Mouse (Mus musculus): ENCODE data around the gene Cyp4f15. TPM values are rescaled to one million over a fixed set of nuclear protein-coding genes. Genes with fewer than 3 reads are reported as not detected.
A peak's percentile ranks its signal among the peaks of the same experiment; 100 is the strongest.

Cyp4f15 gene
- polyA plus RNA-seq (2015; fragmentation: Nextera tagmentation; extraction: Ambion mirVana), result 0.16 TPM in 1 of 2 replicates, not detected in the other

DNA sequence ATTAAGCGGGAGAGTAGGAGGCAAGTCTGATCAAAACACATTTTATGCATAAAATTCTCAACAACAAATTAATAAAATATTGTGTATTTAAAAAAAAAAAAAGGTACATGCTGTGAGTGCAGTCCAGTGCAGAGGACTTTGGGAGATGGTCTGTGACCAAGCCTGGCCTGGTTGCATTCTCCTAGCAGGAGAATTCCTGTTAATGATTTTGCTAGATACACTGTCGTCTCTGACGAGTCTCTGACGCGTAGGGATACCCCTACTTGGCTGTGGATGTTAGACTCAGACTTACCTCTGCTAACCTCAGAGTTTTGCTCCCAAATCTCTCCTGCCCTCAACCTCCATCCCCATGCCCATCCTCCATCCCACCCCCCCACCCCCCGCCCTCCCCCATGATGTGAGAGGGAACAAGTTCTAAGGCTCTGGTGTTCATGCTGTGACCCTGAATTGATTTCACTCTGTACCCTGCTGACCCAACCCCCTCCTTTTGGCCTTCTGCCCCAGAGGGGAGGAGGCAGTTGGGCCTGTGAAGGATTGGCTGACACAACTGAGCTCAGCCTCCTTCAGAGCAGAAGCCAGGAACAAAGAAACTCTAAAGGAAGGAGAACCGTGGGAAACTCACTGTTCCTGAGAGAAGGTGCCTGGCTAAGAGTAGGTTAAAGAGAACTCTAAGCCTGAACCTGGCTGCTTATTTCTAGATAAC, at the start of gene Cyp4f15:
TSS of gene Cyp4f15 (plus strand) at position 580 of the 703 bp plus-strand sequence.
- Histone ChIP-seq H3K27ac (no peak within 1 kb of the TSS), H3K27me3 (no peaks in the 10 kb centered on the region), H3K9ac (no peak within 1 kb of the TSS), H3K4me3 (replicated peaks) (no peak within 1 kb of the TSS), H3K4me2 (no peak within 1 kb of the TSS), H3K9me3 (replicated peaks) (no peaks in the 10 kb centered on the region), H3K36me3 (no peaks in the 10 kb centered on the region), H3K4me1 (no peaks in the 10 kb centered on the region)
- WGBS, result 37% methylated on average over 7 of the region's 7 CpGs
- ATAC-seq (replicated peaks; ENCODE audit: low FRiP score), result no peak

DNA sequence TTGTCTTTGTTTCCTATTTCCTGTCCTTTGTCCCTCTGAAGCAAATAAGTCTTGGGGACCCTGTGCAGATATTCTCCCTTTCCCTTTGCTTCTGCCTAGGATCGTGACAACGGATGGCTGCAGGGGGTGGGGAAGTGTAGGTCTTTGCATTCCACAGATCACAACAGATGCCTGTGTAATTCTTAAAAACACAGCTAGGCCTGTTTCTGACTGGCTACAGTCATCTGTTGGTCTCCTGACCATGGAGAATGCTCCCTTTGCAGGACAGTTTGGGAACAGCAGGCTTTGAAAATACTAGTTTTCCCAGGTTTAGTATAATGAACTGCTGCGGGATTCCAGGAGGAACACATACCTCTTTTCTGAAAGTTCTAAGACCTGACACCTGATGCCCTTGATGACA, 49.1 kb upstream of the Cyp4f15 start:
- no peak for ATAC-seq (replicated peaks; ENCODE audit: low FRiP score)
- H3K4me3 ChIP-seq (replicated peaks), result no peak overlapping the region
- H3K27me3 ChIP-seq, result no peaks in the 10 kb centered on the region
- H3K4me2 ChIP-seq, result no peak overlapping the region
- no peak overlapping the region for H3K27ac ChIP-seq
- 56% methylated on average over 3 of the region's 3 CpGs for WGBS
- 0 out of 2 replicates have a peak, but pooled peaks cover 5% of the 10 kb centered on the region for H3K4me1 ChIP-seq
- no peaks in the 10 kb centered on the region for H3K9me3 ChIP-seq (replicated peaks)
- no peaks in the 10 kb centered on the region for H3K36me3 ChIP-seq
- H3K9ac ChIP-seq, result no peak overlapping the region

DNA sequence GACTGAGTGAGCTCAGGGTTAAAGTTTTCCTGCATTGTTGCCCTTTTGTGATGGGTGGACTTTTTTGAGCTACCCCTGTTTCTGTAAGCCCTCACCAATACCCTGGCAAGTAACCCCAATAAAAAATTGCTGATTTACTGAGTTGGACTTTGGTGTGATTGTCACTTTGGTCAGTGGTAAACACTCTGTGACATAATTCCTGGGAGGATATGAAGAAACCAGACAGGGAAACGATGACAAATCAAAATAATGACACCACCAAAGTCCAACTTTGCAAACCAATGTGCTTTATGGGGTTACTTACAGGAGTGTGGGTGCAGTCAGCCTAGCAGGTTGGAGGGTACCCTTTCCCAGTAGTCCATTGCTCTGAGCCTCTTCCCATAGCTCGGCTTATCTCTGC, 48.3 kb upstream of the Cyp4f15 start:
- Histone ChIP-seq H3K4me2 (no peak overlapping the region), H3K9me3 (replicated peaks) (no peaks in the 10 kb centered on the region), H3K4me3 (replicated peaks) (no peak overlapping the region), H3K27me3 (no peaks in the 10 kb centered on the region), H3K4me1 (0 out of 2 replicates have a peak, but pooled peaks cover 5% of the 10 kb centered on the region), H3K9ac (no peak overlapping the region), H3K36me3 (no peaks in the 10 kb centered on the region), H3K27ac (no peak overlapping the region)
- ATAC-seq (replicated peaks; ENCODE audit: low FRiP score), result no peak
- WGBS, result 77% methylated on average over 2 of the region's 2 CpGs

DNA sequence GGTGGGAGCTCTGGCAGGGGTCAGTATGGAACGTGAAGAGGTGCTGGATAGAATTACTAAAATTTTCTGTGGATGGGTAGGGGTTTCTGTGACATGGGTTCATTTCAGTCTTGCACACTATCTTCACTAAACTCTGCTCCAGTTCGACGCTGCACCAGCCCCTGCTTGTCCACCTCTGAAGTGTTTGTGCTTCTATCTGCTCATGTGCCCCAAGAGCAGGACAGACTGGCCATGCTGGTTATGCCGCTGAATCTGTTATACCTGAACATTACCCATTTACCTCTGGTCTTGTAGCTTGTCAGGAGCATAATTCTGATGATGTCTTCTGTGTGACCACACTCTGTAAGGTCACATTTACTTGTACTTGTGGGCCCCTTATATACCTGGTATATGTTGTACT, 38.8 kb upstream of the Cyp4f15 start:
- WGBS, result 89% methylated on average over 4 of the region's 4 CpGs
- Histone ChIP-seq H3K27ac (no peak overlapping the region), H3K4me2 (no peak overlapping the region), H3K9me3 (replicated peaks) (no peaks in the 10 kb centered on the region), H3K36me3 (no peaks in the 10 kb centered on the region), H3K27me3 (no peaks in the 10 kb centered on the region), H3K4me3 (replicated peaks) (no peak overlapping the region), H3K9ac (no peak overlapping the region), H3K4me1 (no peaks in the 10 kb centered on the region)
- no peak for ATAC-seq (replicated peaks; ENCODE audit: low FRiP score)

DNA sequence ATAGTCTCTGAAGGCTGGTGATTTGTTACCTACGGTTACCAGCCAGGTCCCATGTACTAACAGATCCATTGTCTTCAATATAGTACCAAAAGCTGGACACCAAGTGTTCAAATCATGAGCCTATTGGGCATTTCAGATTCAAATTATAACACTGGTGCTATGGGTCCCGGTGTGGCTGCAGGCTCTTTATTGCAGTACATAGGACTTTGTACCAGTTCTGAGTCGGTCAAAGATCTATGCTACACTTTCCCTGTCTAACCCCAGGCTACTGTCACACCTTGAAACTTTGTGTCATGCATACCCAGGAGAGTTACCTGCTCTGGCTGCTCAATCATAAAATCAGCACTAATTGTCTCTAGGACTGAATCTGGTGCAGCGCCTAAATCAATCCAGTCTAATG, 31.6 kb upstream of the Cyp4f15 start:
- Histone ChIP-seq H3K27ac (no peak overlapping the region), H3K4me1 (no peaks in the 10 kb centered on the region), H3K27me3 (no peaks in the 10 kb centered on the region), H3K36me3 (no peaks in the 10 kb centered on the region), H3K9ac (no peak overlapping the region), H3K4me2 (no peak overlapping the region), H3K4me3 (replicated peaks) (no peak overlapping the region), H3K9me3 (replicated peaks) (no peaks in the 10 kb centered on the region)
- 92% methylated on average over 4 of the region's 4 CpGs for WGBS
- ATAC-seq (replicated peaks; ENCODE audit: low FRiP score), result no peak

DNA sequence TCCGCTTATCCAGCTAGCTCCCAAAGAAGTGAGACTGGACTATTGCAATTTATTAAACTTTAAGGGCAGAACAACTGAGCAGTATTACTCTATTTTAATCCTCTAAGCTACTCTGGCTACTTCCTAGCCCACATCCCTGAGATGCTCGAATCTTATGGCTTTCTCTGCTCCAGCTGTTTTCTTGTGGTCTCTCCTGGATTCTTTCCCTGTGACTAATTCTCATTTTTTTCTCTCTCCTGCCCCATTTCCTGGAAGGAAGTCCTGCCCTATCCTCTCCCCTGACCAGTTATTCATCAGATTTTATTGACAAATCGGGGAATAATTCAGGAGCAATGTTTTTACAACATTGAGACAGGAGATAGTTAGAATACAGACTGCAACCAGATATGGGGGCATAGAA, 28.4 kb upstream of the Cyp4f15 start:
- H3K36me3 ChIP-seq, result no peaks in the 10 kb centered on the region
- no peak overlapping the region for H3K4me2 ChIP-seq
- H3K27me3 ChIP-seq, result no peaks in the 10 kb centered on the region
- no peak for ATAC-seq (replicated peaks; ENCODE audit: low FRiP score)
- H3K27ac ChIP-seq, result no peak overlapping the region
- H3K4me3 ChIP-seq (replicated peaks), result no peak overlapping the region
- H3K9ac ChIP-seq, result no peak overlapping the region
- no peaks in the 10 kb centered on the region for H3K4me1 ChIP-seq
- H3K9me3 ChIP-seq (replicated peaks), result no peaks in the 10 kb centered on the region
- WGBS, result 70% methylated on average over 3 of the region's 3 CpGs

DNA sequence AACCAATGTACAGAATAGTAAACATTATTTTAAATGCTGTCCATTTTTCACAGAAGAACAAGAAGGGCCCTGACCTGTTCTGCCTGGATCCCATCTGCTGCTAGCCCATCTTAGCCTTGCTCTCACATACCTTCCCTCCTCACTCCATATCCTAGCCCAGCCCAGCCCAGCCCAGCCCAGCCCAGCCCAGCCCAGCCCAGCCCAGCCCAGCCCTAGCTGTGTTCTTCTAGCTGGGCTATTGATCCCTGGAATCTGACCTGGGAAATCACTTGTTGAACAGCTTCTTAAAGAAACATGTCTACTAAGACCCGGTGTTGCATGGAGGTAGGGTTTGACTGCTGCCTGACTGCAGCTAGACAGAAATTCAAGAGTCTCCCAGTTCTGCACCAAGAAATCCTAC, 27.2 kb upstream of the Cyp4f15 start:
- H3K27me3 ChIP-seq, result no peaks in the 10 kb centered on the region
- H3K9ac ChIP-seq, result no peak overlapping the region
- H3K4me2 ChIP-seq, result no peak overlapping the region
- no peak overlapping the region for H3K27ac ChIP-seq
- H3K4me1 ChIP-seq, result no peaks in the 10 kb centered on the region
- no peak for ATAC-seq (replicated peaks; ENCODE audit: low FRiP score)
- no peaks in the 10 kb centered on the region for H3K9me3 ChIP-seq (replicated peaks)
- H3K4me3 ChIP-seq (replicated peaks), result no peak overlapping the region
- 69% methylated on average over 1 of the region's 1 CpGs for WGBS
- H3K36me3 ChIP-seq, result no peaks in the 10 kb centered on the region

DNA sequence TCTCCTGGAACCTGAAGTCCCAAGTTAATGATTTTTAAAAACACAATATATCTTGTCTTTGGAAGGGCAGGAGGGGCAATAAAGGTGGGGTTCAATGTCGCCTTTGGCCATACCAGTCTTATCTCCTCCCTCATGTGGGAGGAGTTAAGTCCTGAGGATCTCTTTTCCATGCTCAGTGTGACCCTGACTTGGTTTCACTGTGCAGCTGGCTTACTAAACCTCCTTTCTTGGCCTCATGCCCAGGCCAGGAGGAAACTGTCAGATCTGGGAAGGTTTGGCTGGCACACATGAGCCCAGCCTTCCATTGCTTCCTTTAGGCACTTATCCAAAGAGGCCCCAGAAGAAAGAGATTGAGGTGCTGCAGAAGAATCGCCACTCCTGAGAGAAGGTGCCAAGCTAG, 26.7 kb upstream of the Cyp4f15 start, which contains the start of gene Cyp4f40:
TSS of gene Cyp4f40 (plus strand) at position 189 of the 400 bp plus-strand sequence.
- Histone ChIP-seq H3K27me3 (no peaks in the 10 kb centered on the region), H3K9ac (no peak within 1 kb of the TSS), H3K4me2 (no peak within 1 kb of the TSS), H3K36me3 (no peaks in the 10 kb centered on the region), H3K9me3 (replicated peaks) (no peaks in the 10 kb centered on the region), H3K4me1 (no peaks in the 10 kb centered on the region), H3K4me3 (replicated peaks) (no peak within 1 kb of the TSS), H3K27ac (no peak within 1 kb of the TSS)
- no peak for ATAC-seq (replicated peaks; ENCODE audit: low FRiP score)
- WGBS, result 44% methylated on average over 2 of the region's 2 CpGs

DNA sequence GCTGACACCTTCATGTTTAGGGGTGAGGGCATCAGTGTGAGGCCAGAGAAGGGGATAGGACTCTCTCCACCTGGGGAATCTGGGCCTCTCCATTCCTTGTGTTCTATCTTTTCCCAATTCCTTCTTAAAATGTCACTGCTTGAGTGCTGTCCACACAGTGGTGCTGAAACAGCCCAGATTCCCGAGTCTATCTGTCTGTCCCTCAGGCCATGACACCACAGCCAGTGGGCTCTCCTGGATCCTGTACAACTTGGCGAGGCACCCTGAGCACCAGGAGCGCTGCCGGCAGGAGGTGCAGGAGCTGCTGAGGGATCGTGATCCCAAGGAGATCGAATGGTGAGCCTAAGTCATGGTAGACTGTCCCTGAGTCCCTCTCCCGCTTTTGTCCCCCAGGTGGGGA, 11.5 kb upstream of the Cyp4f15 start:
- Histone ChIP-seq H3K4me3 (replicated peaks) (no peak overlapping the region), H3K9me3 (replicated peaks) (no peaks in the 10 kb centered on the region), H3K36me3 (no peaks in the 10 kb centered on the region), H3K27ac (no peak overlapping the region), H3K4me2 (no peak overlapping the region), H3K9ac (no peak overlapping the region), H3K27me3 (no peaks in the 10 kb centered on the region), H3K4me1 (no peaks in the 10 kb centered on the region)
- WGBS, result 65% methylated on average over 7 of the region's 7 CpGs
- ATAC-seq (replicated peaks; ENCODE audit: low FRiP score), result no peak

DNA sequence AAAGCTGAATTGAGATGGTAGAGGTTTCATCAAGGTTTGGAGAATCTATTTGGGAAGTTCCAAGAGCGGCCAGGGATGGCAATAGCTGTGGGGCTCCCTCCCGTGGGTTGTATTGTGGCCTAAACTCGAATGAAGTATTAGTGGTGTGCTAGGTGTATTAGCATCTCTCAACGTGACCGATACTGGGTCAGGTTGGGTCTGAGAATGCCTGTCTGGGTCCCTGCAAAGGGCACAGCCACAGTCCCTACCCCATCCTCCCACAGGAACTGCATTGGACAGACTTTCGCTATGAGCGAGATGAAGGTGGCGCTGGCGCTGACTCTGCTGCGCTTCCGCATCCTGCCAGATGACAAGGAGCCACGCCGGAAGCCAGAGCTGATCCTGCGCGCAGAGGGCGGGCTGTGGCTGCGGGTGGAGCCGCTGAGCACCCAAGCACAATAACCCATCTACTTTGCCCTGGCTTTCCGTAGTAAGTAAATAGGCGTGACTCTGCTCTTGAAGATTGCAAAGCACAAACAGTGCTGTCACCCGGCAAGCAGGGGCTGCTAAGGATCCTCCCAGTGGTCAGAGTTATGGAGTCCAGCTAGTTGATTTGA, 9.3 kb upstream of the Cyp4f15 start:
- Histone ChIP-seq H3K9ac (no peak overlapping the region), H3K4me3 (replicated peaks) (no peak overlapping the region), H3K27ac (no peak overlapping the region), H3K36me3 (no peaks in the 10 kb centered on the region), H3K9me3 (replicated peaks) (no peaks in the 10 kb centered on the region), H3K4me1 (no peaks in the 10 kb centered on the region), H3K27me3 (no peaks in the 10 kb centered on the region), H3K4me2 (peak overlapping the region; percentile 31; the same call in 1 of the 2 replicates)
- ATAC-seq (replicated peaks; ENCODE audit: low FRiP score), result no peak
- 42% methylated on average over 21 of the region's 21 CpGs for WGBS

DNA sequence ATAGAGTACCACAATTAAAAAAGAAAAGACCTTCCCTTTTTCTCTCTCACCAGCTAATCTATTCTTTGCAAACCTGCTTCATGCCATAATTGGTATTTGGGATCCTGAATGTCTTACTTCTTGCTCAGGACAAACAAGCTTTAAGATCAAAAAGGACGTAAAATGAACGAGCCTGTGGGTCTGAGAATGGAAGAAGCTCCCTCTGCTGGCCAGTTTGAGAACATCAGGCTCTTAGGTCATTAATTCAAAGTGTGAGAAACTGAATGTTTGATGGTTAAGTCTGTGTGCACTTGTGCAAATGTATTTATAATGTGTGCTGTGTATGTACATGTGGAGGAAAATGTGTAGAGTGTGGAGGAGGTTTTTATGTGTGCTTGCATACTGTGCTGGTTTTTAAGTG, 5.0 kb upstream of the Cyp4f15 start:
- Histone ChIP-seq H3K36me3 (no peaks in the 10 kb centered on the region), H3K4me1 (no peaks in the 10 kb centered on the region), H3K9me3 (replicated peaks) (no peaks in the 10 kb centered on the region), H3K4me3 (replicated peaks) (no peak overlapping the region), H3K27me3 (no peaks in the 10 kb centered on the region), H3K9ac (no peak overlapping the region), H3K4me2 (no peak overlapping the region), H3K27ac (no peak overlapping the region)
- no peak for ATAC-seq (replicated peaks; ENCODE audit: low FRiP score)
- 21% methylated on average over 2 of the region's 2 CpGs for WGBS

DNA sequence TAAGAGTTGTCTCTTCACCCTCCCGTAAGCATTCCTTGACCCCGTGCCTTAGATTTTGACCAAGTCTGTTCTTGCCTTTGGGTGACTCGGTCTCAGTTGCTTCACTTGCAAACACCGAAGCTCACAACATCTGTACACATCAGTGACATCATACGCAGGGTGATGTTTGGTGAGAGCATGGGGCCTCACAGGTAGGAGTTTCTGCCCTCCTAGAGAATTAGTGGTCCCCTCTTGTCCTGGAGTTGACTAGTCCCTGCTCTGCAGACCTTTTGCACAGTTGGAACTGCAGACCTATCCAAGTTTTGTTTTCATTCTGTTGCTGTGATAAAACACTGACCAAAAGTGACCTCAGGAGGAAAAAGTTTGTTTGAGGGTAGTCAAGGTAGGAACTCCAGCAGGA, 1.3 kb downstream of the Cyp4f15 start:
- Histone ChIP-seq H3K9ac (no peak overlapping the region), H3K4me2 (no peak overlapping the region), H3K27ac (no peak overlapping the region), H3K4me1 (no peaks in the 10 kb centered on the region), H3K27me3 (no peaks in the 10 kb centered on the region), H3K4me3 (replicated peaks) (no peak overlapping the region), H3K36me3 (no peaks in the 10 kb centered on the region), H3K9me3 (replicated peaks) (no peaks in the 10 kb centered on the region)
- 92% methylated on average over 5 of the region's 5 CpGs for WGBS
- ATAC-seq (replicated peaks; ENCODE audit: low FRiP score), result no peak

DNA sequence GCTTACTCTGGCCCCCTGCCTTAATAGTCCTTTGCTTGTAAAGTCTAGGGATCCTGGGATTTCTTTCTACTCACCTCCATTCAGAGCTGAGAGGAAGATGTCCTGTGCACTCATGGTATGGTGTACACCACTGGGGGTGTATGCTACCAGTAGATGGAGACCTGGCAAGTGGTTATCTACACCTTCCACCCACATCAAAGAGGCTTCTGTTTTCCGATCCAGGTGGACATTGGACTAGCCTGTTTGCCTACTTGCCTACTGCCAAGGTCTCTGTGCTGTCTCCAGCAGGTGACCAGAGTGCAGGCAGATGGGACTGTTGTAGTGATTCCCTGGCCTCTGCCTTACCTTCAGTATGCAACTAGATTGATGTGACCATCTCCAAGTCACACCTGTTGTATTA, 5.5 kb downstream of the Cyp4f15 start:
- ATAC-seq (replicated peaks; ENCODE audit: low FRiP score), result no peak
- H3K27ac ChIP-seq, result no peak overlapping the region

More for the DNA sequence above, 5.5 kb downstream of the Cyp4f15 start:
- H3K9ac ChIP-seq, result no peak overlapping the region
- no peak overlapping the region for H3K4me3 ChIP-seq (replicated peaks)
- no peak overlapping the region for H3K4me2 ChIP-seq
- 92% methylated on average over 1 of the region's 1 CpGs for WGBS
- no peaks in the 10 kb centered on the region for H3K27me3 ChIP-seq
- H3K36me3 ChIP-seq, result no peaks in the 10 kb centered on the region
- no peaks in the 10 kb centered on the region for H3K9me3 ChIP-seq (replicated peaks)
- no peaks in the 10 kb centered on the region for H3K4me1 ChIP-seq

Data from kidney, embryonic 15.5 days (tissue).